Mouse (Mus musculus): ENCODE data around the gene Olfr583.

- TF ChIP-seq POLR2AphosphoS5 (IDR thresholded peaks at IDR 0.05; ENCODE audit: insufficient replicate concordance, low read depth, low read length) = no peak
- no peak for TF ChIP-seq CTCF (IDR thresholded peaks at IDR 0.05; ENCODE audit: low read depth, low read length)
- no peak for TF ChIP-seq GATA2 (IDR thresholded peaks at IDR 0.05; ENCODE audit: borderline replicate concordance, low read depth, low read length)
These were observed 46.3 kb downstream of the Olfr583 start, which contains the start of gene Olfr585 for GRCm38 (mm10) chr7:103097420-103097819.

All from G1E (cell line).